Mouse (Mus musculus) embryonic fibroblast, embryonic 13.5 days (primary cell): ENCODE measurements around the gene Xrcc4. TPM values are rescaled to one million over a fixed set of nuclear protein-coding genes. Genes with fewer than 3 reads are reported as not detected.

Experiments used
- H3K27ac ChIP-seq: 2 replicates; pipeline ENCODE4 v1.5.1; 2012; ENCODE audit warnings: low read length, control low read depth, inconsistent platforms; ENCODE audit not compliant: insufficient read depth
- H3K4me1 ChIP-seq: 2 replicates; pipeline ENCODE4 v1.6.1; 2011; ENCODE audit warnings: low read length; ENCODE audit not compliant: control insufficient read depth, insufficient read depth
- H3K4me3 ChIP-seq: 2 replicates; pipeline ENCODE4 v1.5.1; 2011; ENCODE audit warnings: mild to moderate bottlenecking, control low read depth, low read length; ENCODE audit not compliant: insufficient read depth
- CTCF ChIP-seq: IDR thresholded peaks from 2 replicates; pipeline ENCODE4 v1.5.1; 2011; ENCODE audit warnings: mild to moderate bottlenecking, control low read depth, low read length, moderate library complexity, borderline replicate concordance; ENCODE audit not compliant: insufficient read depth
- POLR2A ChIP-seq: IDR thresholded peaks from 2 replicates; pipeline ENCODE4 v1.6.1; 2011; ENCODE audit warnings: low read depth, mild to moderate bottlenecking, control low read depth, low read length, moderate library complexity
- polyA plus RNA-seq: library from polyadenylated mRNA; stranded (reverse); fragments of >200 nt; gene quantifications from 2 replicates; pipeline ENCODE4 v1.2.4, GENCODE M21; 2011; ENCODE audit warnings: low read depth; ENCODE audit not compliant: missing spikeins, insufficient read length

Xrcc4 gene
- polyA plus RNA-seq, 1 experiment = 17.8 TPM

DNA sequence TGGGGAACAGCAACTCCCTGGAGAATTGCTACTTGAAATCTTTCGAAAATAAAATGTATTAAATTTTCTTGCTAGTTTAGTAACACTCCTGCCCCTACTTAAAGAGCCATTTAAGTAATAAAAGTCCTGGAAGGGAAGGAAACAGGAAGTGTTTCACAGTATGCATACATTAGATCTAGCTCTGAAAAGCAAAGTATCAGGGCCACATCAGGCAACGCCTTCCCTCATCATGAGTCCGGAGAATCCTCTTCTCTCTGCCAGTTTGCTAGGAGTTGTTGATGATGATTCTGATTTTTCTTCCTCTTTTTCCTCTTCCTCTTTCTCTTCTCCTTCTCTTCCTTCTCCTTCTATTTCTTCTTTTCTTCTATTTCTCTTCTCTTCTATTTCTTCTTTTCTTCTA lies 250.8 kb downstream of the Xrcc4 start:
- TF ChIP-seq POLR2A (no peak), CTCF (no peak)
- Histone ChIP-seq H3K4me1 (no peaks in the 10 kb centered on the region), H3K4me3 (no peak overlapping the region), H3K27ac (no peak overlapping the region)

- Histone ChIP-seq H3K4me3 (no peak overlapping the region), H3K27ac (no peak overlapping the region), H3K4me1 (no peaks in the 10 kb centered on the region; the same call in 1 of the 2 replicates)
- TF ChIP-seq CTCF = no peak
- no peak for TF ChIP-seq POLR2A
Measured at GRCm38 (mm10) chr13:89834485-89834884, 254.9 kb downstream of the Xrcc4 start.

- H3K4me1 ChIP-seq = no peaks in the 10 kb centered on the region; the same call in none of the 2 replicates
- TF ChIP-seq CTCF (no peak), POLR2A (no peak)
- no peak overlapping the region for H3K4me3 ChIP-seq
- H3K27ac ChIP-seq = no peak overlapping the region
Measured at GRCm38 (mm10) chr13:89833053-89833670, 256.2 kb downstream of the Xrcc4 start.

- TF ChIP-seq CTCF (no peak), POLR2A (no peak)
- Histone ChIP-seq H3K27ac (no peak overlapping the region), H3K4me1 (no peaks in the 10 kb centered on the region; the same call in none of the 2 replicates), H3K4me3 (no peak overlapping the region)
Measured at GRCm38 (mm10) chr13:89828429-89828970, 260.9 kb downstream of the Xrcc4 start.

DNA sequence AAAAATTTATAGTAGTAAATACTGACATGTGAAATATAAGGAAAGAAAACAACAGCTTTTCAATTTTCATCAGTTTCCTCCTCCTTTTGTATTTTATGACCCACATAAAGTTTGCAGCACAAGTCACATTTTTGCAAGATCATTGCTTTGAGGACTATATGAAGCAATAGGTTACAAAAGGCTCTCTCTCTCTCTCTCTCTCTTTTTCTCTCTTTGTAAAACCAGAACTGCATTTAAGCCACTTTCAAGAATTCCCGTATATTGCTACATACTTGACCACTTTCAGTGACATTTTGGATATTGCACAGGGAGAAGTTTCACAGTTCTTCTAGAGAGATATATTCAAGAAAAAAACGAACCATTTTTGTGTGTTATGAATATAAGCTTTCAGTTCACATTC lies 261.6 kb downstream of the Xrcc4 start:
- Histone ChIP-seq H3K4me1 (no peaks in the 10 kb centered on the region; the same call in 1 of the 2 replicates), H3K27ac (no peak overlapping the region), H3K4me3 (no peak overlapping the region)
- TF ChIP-seq CTCF (no peak), POLR2A (no peak)

DNA sequence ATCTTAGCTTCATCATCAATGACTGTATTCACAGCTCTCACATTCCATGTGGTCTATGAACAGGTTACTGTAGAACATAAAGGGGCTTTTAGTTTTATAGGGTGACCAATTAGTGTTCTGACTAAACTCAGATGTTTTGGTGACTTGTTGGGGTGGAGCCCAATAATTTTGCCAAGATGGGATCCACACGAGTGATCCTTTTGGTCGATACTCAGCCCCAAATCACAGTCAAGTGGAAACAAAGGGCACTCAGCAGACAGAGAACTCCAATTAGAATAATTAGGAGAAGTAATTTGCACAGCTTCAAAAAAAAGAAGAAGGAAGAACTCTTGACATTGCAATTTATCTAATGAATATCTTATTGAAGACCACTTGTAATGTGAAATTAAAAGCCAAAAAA lies 274.9 kb downstream of the Xrcc4 start:
- no peaks in the 10 kb centered on the region for H3K4me1 ChIP-seq
- H3K4me3 ChIP-seq = no peak overlapping the region
- no peak overlapping the region for H3K27ac ChIP-seq
- no peak for TF ChIP-seq POLR2A
- TF ChIP-seq CTCF = no peak

GRCm38 (mm10) chr13:89812169-89812568 lies 277.2 kb downstream of the Xrcc4 start:
- TF ChIP-seq CTCF = no peak
- no peak for TF ChIP-seq POLR2A
- Histone ChIP-seq H3K4me1 (no peaks in the 10 kb centered on the region), H3K27ac (no peak overlapping the region), H3K4me3 (no peak overlapping the region)

DNA sequence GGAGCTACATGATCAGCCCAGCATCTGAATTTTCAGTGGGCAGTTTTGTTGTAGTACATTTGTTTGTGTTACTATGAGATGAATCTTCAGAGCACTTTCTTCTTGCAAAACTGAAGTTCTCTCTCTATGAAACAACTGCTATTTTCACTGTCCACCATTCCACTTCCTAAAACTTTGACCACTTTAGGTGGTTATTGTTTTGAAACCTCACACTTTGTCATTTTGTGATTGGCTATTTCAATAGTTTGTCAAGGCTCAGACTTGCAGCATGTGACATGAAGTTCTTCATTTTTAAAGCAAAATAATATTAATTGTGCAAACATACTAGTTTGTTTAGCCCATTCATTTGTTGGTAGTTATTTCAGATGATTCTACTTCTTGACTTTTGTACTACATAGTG lies 280.4 kb downstream of the Xrcc4 start:
- no peak overlapping the region for H3K27ac ChIP-seq
- TF ChIP-seq CTCF (no peak), POLR2A (no peak)
- H3K4me3 ChIP-seq = no peak overlapping the region
- no peaks in the 10 kb centered on the region for H3K4me1 ChIP-seq

DNA sequence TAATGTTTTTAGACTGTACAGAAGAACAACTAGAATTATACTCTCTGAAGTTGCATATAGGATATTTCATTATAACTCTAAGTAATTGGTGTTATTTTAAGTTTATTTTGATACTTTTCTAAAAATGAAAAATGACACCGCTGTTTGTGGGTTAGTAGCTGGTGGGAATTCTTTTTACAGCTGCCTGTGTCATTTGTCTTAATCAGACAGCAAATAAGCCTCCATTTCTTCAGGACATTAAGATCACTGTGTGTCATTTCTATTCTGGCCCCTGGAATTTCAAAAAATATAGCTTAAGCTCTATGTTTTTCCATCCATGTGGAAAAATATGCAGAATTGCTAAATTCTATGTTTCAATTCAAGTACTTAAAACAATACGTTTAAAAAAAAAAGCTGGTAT lies 287.5 kb downstream of the Xrcc4 start:
- H3K27ac ChIP-seq = no peak overlapping the region
- no peaks in the 10 kb centered on the region for H3K4me1 ChIP-seq
- no peak for TF ChIP-seq POLR2A
- TF ChIP-seq CTCF = no peak
- no peak overlapping the region for H3K4me3 ChIP-seq

- TF ChIP-seq CTCF (no peak), POLR2A (no peak)
Measured at GRCm38 (mm10) chr13:89797721-89798120, 291.7 kb downstream of the Xrcc4 start.

DNA sequence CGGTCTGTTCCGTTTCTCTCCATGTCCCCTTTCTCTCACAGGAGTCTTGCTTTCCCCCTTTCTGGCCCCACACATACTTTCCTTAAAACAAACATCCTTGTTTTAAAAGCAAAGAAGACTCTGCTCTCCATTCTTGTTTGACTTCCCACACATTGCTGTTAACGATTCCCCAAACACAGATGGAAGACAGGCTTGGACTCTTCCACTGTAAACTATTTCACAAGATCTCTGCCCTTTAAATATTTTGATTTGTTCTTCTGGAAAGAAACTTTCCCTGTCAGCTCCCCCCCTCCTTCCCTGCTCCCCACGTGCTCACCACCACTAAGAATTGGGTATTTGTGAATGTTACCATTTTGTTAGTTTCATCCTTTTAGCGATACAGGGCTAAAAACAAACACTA lies 297.9 kb downstream of the Xrcc4 start:
- no peaks in the 10 kb centered on the region for H3K4me1 ChIP-seq
- no peak overlapping the region for H3K27ac ChIP-seq
- TF ChIP-seq CTCF = no peak
- no peak for TF ChIP-seq POLR2A
- H3K4me3 ChIP-seq = no peak overlapping the region

More at GRCm38 (mm10) chr13:89797721-89798120, 291.7 kb downstream of the Xrcc4 start:
- Histone ChIP-seq H3K27ac (no peak overlapping the region), H3K4me3 (no peak overlapping the region), H3K4me1 (no peaks in the 10 kb centered on the region)
